Mouse (Mus musculus): ENCODE data around the gene Gm26657.

DNA sequence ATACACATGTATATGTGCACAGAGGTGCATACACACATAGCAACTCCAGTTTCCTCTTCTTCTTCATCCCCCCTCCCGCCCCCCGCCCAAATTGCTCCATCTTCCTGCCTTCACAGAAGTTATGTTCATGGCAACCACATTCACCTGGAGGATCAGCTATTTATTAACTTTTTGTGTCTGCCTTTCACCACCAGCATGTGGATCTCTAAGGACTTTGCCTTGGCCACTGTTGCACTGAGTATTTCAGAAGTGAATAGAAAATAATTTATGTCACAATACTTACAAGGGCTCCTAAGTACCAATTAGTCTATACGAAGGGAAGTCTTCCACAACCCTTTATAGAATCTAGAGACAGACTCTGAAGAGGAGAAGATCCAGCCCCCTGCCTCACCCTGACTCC is 21.9 kb upstream of the Gm26657 start:
- TF ChIP-seq CTCF (conservative IDR thresholded peaks at IDR 0.05; ENCODE audit: low read length) = no peak
- TF ChIP-seq NANOG (IDR thresholded peaks at IDR 0.05; ENCODE audit: borderline replicate concordance, low read length) = no peak
